Mouse (Mus musculus) testis, adult 2 months (tissue): ENCODE data around the gene Ston2.

Source experiments
- CTCF ChIP-seq: fragments of 200-500 bp; IDR thresholded peaks from 2 replicates; pipeline ENCODE4 v1.5.1; 2012; ENCODE audit warnings: low read depth, mild to moderate bottlenecking, inconsistent platforms, low read length, moderate library complexity; ENCODE audit not compliant: control insufficient read depth, insufficient read depth, insufficient replicate concordance
- POLR2A ChIP-seq: fragments of 200-500 bp; IDR thresholded peaks from 2 replicates; pipeline ENCODE4 v1.6.1; 2012; ENCODE audit warnings: low read depth, mild to moderate bottlenecking, inconsistent platforms, low read length, moderate library complexity; ENCODE audit not compliant: control insufficient read depth

DNA sequence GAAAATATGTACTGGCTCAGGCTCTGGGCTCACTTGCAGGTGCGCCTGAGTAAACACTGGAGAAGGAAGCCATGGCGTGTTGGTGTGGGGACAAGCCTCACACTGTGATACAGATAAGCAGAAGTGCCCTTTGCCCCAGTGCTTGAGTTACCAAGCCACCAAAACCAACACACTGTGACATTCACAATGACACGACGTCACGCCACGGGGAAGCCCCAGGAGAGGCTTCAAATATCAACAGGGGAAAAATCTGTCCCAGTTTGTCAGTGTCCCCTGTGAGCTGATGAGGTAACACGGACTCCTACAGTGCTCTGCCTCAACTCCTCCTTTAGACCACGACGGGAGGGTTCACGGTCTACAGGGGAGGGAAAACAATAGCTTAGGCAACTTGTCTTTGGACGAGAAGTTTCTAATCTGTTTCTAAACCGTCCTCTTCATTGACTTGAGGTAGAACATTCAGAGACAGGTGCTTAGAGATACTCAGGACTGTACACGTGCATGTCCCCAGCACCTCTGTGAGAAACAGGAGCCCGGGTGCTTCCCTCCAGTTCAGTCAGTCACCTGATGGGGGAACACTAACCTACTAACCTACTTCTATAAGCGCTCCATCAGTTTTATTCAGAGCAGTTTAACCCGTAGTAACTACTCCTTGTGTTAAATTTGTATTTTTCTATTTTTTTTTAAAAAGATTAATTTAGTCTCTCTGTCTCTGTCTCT lies 119.5 kb downstream of the Ston2 start:
- TF ChIP-seq POLR2A (no peak), CTCF (no peak)
